Mouse (Mus musculus): ENCODE results near the gene 1700001C19Rik. TPM values are rescaled to one million over a fixed set of nuclear protein-coding genes. Genes with fewer than 3 reads are reported as not detected.
"Not testable (repeated sequence)": the region's sequence is repeated elsewhere in the genome, so short reads cannot be mapped to it uniquely, and the experiment has no call there.

1700001C19Rik gene
- polyA plus RNA-seq, 2 experiments from 2014 or later, result not detected

DNA sequence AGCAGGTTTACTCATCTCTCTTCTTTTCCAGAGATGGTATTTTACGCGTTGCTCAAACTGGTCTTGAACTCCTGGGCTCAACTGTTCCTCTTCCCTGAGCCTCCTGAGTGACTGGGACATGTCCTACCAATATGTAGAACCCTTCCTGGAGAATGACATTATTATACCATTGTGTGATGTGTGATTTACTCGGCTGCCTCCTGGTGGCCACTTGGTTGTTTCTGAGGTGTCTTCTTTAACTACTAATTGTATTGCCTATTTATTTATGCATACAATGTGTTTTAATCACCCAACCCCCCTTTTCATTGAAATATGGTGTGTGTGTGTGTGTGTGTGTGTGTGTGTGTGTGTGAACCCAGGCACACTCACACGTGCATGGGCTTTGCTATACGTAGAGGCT is 6.4 kb downstream of the 1700001C19Rik start:
- ATAC-seq, result no peak

DNA sequence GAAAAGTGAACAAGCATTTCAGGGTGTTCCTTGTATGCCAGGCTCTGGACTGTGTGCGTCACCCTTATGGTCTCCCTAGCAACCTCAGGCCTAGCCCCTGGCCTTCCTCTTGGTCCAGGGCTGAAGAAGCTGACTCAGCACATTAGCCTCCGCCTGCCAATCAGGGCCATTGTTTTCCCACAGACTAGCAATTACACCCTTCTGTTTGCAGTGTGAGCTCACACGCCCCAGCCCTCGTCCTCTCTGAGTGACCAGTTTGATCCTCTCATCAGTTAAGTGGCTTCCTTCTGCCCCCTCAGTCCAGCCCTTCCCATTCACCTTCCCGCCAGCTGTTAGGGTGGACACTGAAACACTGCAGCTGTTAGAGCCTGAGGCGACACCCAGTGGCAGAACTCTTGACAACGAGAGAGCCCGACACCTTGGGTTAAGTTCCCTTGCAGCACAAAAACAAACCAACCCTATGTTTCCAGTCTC is 8.3 kb downstream of the 1700001C19Rik start:
- ATAC-seq, result no peak

DNA sequence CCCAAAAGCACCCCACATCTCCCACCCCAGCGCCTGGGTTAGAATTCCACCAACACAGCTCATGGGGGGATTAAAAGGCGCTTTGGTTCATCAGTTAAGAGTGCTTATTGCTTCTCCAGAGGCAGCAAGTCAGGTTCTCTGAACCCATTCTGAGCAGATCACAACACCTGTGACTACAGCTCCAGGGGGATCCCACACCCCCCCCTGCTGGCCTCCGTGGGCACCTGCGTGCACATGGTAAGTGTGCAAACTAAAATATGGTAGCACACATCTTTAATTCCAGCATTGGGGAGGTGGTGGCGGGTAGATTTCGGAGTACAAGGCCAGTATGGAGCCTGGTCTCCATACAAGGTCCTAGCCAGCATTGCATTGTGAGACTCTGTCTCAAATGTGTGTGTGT is 9.9 kb downstream of the 1700001C19Rik start:
- no peak for ATAC-seq

DNA sequence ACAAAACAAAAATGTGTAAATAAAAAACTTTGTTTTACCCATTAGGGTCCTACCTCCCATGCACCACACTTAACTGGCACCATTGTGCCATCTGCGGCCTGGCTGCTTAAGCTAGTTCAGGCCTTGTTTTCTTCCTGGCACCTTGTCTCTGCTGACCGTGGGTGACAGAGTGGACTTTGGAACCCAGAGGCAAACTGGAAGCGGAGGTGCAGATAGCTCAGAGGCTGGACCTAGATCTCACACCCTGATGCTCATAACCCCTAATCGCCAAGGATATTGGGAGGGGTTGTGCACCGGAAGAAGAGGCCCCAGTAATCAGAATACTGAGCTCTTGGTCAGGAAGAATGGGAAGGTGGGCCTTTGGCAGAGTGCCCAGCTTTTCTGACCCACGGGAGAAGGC is 13.0 kb downstream of the 1700001C19Rik start:
- ATAC-seq, result no peak

DNA sequence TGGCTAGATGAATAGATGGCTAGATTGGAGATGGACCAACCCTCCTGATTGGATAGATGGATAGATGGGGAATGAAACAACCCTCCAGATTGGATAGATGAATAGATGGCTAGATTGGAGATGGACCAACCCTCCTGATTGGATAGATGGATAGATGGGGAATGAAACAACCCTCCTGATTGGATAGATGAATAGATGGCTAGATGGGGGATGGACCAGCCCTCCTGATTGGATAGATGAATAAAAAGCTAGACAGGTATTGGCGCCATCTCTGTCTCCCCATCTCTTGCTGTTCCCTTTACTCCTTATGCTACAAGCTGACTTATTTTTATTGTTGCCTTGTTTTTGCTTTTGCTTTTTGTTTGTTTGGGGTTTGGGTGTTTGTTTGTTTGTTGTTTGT is 14.6 kb downstream of the 1700001C19Rik start:
- ATAC-seq, result not testable (repeated sequence)

DNA sequence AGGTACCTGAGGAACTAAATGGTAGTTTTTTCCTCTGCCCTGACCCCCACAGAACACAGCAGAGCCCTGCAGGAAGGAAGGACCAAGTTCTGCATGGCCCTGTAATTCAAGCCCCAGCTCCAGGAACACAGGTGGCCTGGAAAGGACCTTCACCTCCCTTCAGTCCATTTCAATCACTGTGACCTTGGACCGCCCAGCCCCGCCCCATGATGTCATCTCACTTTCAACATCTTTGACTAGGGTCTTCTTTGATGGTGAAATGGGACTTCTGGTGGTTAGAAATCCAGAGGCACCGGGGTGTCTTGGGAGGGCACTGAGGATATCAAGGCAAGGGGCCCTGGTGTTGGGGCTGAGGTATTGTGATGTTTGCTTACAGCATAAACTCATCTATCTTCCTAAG is 15.6 kb downstream of the 1700001C19Rik start:
- no peak for ATAC-seq

DNA sequence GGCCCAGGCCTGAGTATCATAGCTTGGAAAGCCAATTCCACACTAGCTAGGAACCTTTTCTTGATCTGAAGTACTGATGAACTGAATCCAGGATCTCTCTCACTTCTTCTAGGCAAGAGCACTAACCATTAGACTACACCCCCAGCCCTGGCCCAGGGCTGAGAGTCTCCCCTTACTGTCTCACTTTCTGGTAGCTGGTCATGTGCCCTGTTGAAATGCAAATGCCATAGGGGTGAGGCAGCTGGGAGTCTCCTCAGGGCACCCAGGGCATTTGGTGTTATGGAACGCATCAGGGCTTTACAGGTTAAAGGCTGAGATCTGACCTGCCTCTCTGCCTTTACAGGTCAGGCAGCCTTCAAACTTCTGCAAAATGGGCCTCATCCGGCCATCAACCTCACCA is 17.0 kb downstream of the 1700001C19Rik start:
- no peak for ATAC-seq

DNA sequence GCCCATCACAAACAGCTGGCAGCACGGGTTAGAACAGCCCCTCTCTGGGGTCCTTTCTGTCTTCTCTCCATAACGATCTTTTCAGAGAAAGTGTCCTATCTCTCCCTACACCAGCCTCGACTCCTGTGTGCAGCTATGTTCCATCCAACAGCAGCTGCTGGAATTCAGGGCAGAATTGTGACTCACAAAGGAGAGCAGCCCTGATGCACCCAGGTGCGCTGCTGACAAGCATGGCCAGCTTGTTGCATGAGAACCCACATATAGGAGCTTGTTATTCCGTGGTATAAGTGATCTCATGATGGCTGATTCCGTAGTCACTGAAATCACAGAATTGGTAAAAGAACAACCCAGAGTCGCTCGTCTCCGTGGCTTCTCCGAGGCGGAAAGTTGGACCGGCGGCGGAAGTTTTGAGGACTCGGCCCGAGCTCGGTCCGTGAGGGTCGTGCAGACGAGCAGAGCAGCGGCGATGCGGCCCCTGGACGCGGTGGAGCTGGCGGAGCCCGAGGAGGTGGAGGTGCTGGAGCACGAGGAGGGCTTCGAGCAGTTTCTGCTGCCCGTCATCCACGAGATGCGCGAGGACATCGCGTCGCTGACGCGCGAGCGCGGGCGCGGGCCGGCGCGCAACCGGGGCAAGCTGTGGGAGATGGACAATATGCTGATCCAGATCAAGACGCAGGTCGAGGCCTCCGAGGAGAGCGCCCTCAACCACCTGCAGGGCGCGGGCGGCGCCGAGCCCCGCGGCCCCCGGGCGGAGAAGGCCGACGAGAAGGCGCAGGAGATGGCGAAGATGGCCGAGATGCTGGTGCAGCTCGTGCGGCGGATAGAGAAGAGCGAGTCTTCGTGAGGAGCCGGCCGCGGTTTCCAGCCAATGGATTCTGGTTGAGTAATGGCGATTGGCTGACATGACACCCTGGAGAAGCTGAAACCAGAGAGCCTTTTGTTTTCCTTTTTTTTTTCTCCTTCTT is 27.0 kb downstream of the 1700001C19Rik start:
- ATAC-seq, result peak; percentile 32

DNA sequence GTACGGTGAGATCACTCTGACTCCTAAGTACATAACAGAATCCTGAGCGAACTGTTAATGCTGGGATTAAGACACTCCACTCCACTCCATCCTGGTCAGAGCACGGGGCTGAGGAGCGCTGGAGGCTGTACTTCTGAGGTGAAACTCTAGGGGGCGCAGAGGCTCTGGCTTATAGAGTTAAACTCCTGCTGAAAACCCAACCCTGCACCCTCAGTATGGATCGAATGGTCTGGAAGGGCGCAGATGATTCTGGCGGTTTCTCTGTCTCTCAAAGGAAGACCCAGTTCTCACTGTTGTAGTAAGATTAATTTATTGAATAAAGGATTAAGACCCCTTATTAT is 28.6 kb downstream of the 1700001C19Rik start:
- peak; percentile 62 for ATAC-seq

DNA sequence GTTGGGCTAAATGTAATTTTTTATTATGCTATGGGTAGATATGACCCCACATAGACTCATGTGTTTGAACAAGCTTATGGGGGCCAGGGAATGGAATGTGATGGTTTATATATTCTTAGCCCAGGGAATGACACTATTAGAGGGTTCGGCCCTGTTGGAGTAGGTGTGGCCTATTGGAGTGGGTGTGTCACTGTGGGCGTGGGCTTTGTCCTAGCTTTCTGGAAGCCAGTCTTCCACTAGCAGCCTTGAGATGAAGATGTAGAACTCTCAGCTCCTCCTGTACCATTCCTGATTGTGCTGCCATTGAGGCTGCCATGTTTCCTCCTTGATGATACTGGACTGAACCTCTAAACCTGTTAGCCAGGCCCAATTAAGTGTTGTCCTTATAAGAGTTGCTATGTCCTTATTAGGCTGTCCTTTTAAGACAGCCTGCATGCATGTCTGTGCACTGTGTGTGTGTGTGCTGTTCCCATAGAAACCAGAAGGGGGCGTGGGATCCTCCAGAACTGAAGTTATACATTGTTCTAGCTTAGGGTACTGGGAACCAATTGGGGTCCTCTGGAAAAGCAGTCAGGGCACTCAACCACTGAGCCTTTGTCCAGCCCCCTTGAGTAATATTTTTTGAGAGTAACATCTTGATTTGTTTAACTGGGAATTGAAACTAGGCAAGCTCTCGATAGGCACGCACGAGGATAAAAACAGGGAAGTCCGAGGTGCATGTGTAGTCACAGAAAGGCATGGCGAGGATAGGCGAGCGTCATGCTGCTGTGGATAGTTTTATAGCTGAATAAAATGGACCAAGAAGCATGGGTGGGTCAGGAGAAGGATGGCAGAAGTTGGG is 29.2 kb downstream of the 1700001C19Rik start:
- no peak for ATAC-seq

DNA sequence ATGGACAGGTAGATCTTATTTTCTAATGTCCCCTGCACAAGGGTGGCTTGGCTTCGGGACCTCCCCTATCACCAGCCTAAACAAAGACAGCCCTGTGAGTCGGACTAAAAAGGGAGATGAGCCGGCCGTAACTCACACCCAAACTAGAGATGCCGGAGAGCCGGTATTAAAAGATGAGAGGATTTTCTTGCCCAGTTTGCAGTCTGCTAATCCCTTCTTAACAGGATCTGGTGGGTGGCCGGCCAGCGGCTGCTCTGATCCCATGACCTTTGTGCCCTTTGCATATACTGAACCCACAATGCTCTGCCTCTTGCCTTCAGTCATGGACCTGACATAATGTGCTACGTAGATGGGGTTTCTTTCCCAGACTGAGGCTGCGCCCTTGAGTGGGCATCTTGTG is 36.7 kb downstream of the 1700001C19Rik start, which contains the start of gene Guca1a:
Gene Guca1a (minus strand): TSS at position 134 of the 400 bp plus-strand sequence.
- ATAC-seq, result no peak

DNA sequence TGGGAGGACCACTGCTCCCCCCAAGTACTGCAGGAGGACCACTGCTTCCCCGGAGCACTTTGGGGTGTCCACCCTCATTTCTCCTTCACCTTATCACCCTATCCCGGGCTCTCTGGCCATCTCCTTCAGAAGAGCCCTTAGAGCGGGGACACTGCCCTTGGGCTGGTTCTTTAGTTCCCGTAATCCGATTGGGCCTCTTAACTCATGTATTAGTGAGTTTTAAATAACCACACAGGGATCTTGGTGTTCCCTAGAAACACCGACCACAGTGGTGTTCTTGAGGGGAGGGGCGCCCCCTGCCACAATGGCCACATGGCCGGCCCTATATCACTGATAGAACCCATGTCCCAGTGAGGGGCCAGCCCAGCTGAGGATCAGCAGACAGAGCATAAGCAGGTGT is 38.1 kb downstream of the 1700001C19Rik start:
- no peak for ATAC-seq

DNA sequence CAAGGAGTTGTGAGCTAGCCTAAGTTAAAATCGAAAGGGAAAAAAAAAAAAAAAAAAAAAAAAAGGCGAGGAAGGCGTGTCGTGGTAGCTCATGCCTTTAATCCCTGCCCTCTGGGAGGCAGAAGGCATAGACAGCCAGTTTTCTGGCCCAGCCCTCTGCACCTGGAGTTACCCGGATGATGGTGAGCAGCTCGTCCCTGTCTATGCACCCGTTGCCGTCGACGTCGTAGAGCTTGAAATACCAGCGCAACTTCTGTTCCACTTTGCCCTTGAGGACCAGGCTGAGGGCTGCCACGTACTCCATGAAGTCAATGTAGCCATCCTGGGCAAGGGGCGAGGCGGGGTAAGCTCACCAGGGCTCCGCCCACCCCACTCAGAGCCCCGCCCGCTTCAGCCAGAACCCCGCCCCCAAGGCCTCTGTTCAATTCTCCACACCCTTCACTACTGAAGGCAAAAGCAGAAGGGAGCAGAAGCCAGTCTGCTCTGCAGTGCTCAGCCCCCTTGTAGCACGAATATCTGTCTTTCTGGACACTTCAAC is 41.7 kb downstream of the 1700001C19Rik start:
- ATAC-seq, result peak; percentile 56

DNA sequence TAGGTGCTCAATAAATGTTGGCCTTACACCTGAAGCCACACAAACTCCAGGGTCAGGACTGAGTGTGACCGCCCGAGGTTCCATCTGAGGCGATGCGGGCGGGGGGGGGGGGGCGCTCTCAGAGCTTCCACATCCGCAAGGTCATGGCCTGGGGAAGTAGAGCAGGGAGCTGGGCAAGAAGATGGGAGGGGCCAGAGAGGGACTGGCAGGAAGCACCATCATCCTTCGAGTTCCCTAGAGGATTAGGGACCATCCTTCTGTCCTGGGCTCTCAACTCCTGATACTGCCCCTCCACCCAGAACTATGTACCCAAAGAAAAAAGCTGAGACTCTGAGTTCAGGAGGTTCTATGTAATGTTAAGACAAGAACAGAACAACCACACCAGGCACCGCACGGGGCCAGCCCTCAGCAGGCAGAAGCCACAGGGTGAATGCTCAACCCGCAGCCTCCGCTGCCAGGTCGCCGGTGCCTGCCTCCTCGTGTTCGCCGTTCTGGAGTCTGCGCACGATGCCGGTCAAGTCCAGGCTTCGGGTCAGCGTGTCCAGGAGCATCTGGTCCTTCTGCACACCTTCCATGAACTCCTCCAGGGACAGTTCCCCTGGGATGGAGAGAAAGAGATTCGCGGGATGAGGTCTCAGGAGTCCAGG is 42.8 kb downstream of the 1700001C19Rik start:
- no peak for ATAC-seq

DNA sequence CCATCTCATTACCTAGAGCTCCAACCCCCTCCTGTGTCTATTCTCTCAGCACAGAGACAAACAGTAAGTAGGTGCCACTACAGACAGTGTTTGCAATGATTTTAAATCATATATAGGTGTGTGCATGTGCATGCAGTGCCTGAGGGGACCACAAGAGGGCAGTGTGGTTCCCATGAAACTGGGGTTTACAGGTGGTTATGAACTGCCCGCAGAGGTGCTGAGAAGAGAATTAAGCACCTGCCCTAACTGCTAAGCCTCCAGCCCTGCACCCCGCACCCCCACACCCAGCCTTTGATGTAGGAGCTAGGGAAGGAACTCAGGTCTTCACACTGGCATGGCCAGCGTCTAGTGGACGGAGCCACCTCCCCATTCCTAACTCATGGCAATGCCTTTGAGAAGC is 50.5 kb downstream of the 1700001C19Rik start:
- no peak for ATAC-seq

DNA sequence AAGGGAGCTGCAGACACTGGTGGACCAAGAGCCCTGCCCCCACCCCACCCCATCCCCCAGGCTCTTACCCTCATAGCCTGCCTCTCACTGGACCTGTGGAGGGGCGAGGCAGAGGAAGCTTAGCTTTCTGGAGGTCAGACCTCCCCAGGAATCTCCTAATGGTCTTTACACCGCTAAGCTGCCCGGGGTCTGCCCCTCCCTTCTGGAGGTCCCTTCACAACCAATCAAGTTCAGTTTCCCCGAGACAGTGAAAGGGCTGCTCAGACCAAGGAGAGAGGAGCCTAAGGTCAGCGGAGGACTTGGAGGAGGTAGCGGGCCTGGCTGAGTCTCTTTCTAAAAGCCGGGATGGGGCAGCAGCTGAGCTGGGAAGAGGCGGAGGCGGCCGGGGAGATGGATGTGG is 52.0 kb downstream of the 1700001C19Rik start, which contains the start of gene Guca1b:
Gene Guca1b (plus strand): TSS at position 249 of the 400 bp plus-strand sequence.
- no peak for ATAC-seq

DNA sequence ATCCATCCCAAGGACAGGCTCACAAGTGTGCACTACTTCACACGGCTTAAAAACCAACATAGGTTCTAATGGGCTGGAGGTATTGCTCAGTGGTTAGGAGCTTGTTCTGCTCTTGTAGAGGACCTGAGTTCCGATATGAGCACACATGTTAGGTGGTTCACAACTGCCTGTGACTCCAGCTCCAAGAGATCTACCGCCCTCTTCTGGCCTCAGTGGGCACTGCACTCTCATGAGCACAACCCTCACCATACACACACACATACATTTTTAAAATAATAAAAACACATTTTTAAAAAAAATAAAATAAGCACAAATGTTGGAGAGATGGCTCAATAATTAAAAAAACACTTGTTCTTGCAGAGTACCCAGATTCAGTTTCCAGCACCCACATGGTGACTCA is 53.1 kb downstream of the 1700001C19Rik start:
- ATAC-seq, result no peak

DNA sequence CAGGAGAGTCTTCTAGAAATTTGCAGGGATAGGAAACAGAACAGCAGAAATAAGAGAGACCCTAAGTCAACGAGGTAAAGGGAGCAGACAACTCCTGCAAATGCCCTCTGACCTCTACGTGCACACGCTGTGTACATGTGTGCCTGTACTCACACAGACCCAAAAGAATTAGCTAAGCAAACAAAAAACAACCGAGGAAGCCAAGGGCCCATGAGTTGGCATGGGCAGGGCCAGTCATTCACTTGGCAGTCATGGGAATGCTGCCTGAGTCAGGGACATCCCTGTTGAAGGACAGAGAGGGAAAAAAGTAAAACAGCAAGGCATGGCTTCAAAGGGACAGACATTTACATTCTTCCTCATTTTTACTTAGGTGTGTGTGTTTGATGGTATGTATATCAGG is 53.9 kb downstream of the 1700001C19Rik start:
- no peak for ATAC-seq

DNA sequence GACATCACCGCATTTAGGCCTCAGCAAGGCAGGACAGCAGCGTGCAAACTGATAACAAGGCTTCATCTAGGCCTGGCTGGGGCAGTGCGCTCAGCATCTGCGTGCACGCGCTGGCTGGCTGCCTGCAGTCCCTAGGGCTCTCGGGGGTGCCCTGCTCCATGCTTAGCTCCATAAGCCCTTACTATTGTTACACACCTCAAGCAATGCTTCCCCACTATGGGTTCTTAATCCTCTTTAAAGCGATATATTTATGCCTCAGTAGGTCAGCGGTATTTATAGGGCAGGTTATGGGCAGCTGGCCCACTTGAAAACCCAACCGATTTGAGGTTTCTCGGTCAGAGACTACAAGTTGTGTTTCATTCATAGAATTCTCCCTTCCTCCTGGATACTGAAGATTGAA is 55.3 kb downstream of the 1700001C19Rik start:
- no peak for ATAC-seq

DNA sequence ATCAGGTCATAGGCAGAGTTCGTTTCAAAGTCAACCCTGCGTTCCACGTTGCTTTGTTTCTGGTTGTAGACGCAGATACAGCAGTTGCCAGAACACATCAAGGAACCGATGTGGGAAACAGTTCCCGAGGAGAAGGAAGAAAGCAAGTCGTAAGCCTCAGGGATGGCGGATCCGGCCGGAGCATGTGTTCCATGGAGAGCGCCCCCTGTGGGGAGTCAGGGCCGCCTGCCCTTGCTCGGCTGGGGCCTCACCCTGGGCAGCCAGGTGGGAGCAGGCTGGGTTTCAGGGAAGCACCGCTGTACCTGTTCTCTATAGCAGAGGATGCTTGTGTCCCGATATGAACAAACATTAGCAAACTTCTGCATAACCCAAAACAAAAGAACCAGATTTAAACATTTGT is 59.0 kb downstream of the 1700001C19Rik start:
- ATAC-seq, result no peak

DNA sequence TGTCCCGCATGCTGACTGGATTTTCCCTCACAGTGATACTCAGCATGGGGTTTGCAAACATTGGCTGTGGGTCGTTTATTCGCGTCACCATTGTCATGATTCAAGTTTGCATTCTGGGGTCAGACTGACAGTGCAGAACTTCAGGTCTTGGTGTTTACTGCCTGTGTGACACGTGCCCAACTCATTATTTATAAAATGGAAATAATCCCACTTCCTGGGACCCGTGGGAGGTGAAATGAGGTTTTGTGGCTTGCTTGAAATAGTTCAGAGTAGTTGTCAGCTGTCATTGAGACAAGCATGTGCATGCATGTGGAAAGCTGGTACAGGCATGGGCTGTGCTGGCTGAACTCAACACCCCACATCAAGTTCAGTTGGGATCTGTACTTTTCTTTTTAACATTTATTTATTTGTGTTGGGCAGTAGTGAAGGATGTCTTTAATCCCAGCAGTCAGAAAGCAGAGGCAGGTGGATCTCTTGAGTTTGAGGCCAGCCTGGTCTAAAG is 60.3 kb downstream of the 1700001C19Rik start:
- ATAC-seq, result no peak

DNA sequence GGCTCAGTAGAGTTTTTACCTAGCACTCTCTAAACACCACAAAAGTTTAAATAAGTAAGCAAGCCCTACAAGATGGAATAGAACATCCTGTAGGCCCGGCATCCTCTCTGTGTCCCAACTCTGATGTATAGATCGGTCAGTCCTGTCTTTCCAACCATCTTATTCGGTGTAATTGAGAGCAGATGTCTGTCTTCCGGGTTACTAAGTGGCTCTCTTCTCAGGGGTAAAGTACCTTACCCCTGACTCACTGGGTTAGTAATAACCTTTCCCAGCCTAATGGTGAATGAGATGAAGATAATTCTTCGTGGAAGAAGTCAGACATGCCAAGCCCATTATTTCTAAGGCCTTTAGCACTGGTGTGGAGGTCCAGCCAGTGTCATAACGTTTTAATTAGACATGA is 63.2 kb downstream of the 1700001C19Rik start:
- ATAC-seq, result no peak
